Mouse (Mus musculus) hindbrain, embryonic 16.5 days (tissue): ENCODE results near the gene Mical1. TPM values are rescaled to one million over a fixed set of nuclear protein-coding genes. Genes with fewer than 3 reads are reported as not detected.

Source experiments
- ATAC-seq: fragments of 200-750 bp; cut with Nextera tagmentation; 2 replicates; pipeline ENCODE4 v1.8.0; 2017; ENCODE audit warnings: moderate TSS enrichment, moderate library complexity
- H3K27ac ChIP-seq: fragments of 300-500 bp; sonication (generic); 2 replicates; pipeline ENCODE4 v1.5.1; 2014; ENCODE audit warnings: low read depth, mild to moderate bottlenecking, control low read depth, low read length, moderate library complexity
- H3K27me3 ChIP-seq: fragments of 300-500 bp; sonication (generic); replicated peaks from 2 replicates; pipeline ENCODE4 v1.6.1; 2014; ENCODE audit warnings: low read length; ENCODE audit not compliant: control insufficient read depth, insufficient read depth
- H3K36me3 ChIP-seq: fragments of 300-500 bp; sonication (generic); 2 replicates; pipeline ENCODE4 v1.6.1; 2014; ENCODE audit warnings: mild to moderate bottlenecking, low read length, moderate library complexity, mixed read lengths; ENCODE audit not compliant: control insufficient read depth, insufficient read depth
- H3K4me1 ChIP-seq: fragments of 300-500 bp; sonication (generic); 2 replicates; pipeline ENCODE4 v1.6.1; 2014; ENCODE audit warnings: low read depth, low read length; ENCODE audit not compliant: control insufficient read depth, insufficient read depth
- H3K4me2 ChIP-seq: fragments of 300-500 bp; sonication (generic); 2 replicates; pipeline ENCODE4 v1.6.1; 2014; ENCODE audit warnings: mild to moderate bottlenecking, low read length, control low read depth, moderate library complexity
- H3K4me3 ChIP-seq: fragments of 300-500 bp; sonication (generic); 2 replicates; pipeline ENCODE4 v1.5.1; 2014; ENCODE audit warnings: mild to moderate bottlenecking, low read length, control low read depth, moderate library complexity
- H3K9ac ChIP-seq: fragments of 300-500 bp; sonication (generic); 2 replicates; pipeline ENCODE4 v1.6.1; 2014; ENCODE audit warnings: low read depth, mild to moderate bottlenecking, control low read depth, low read length, moderate library complexity
- H3K9me3 ChIP-seq: fragments of 300-500 bp; sonication (generic); 2 replicates; pipeline ENCODE4 v1.6.1; 2014; ENCODE audit warnings: mild to moderate bottlenecking, low read length, moderate library complexity; ENCODE audit not compliant: control insufficient read depth
- WGBS: fragments of 180-500 bp; shearing (Covaris S2); extraction: QIAGEN DNeasy Blood & Tissue Kit; methylation state at CpG from one replicate; pipeline ENCODE4 v1.1.7; 2014; 5-methylcytosine and 5-hydroxymethylcytosine counted together
- polyA plus RNA-seq: library from polyadenylated mRNA; unstranded; fragments of >200 nt; fragmentation: Nextera tagmentation; extraction: Ambion mirVana; gene quantifications from 2 replicates; pipeline ENCODE4 v1.2.1, GENCODE M21; 2015

Mical1 gene
- polyA plus RNA-seq, 1 experiment from 2014 or later, result 25.9 TPM

GRCm38 (mm10) chr10:41525696-41526095 lies 49.6 kb downstream of the Mical1 start:
- WGBS, result 91% methylated on average over 1 of the region's 1 CpGs

GRCm38 (mm10) chr10:41529972-41530371 lies 53.9 kb downstream of the Mical1 start:
- 96% methylated on average over 5 of the region's 5 CpGs for WGBS
- Histone ChIP-seq H3K27me3 (no peaks in the 10 kb centered on the region), H3K36me3 (peaks cover 20% of the 10 kb centered on the region), H3K27ac (no peak overlapping the region), H3K9me3 (no peaks in the 10 kb centered on the region), H3K9ac (no peak overlapping the region), H3K4me3 (no peak overlapping the region), H3K4me1 (no peaks in the 10 kb centered on the region), H3K4me2 (no peak overlapping the region)
- ATAC-seq, result no peak

More at GRCm38 (mm10) chr10:41525696-41526095, 49.6 kb downstream of the Mical1 start:
- ATAC-seq, result no peak
- Histone ChIP-seq H3K4me2 (no peak overlapping the region), H3K27ac (no peak overlapping the region), H3K9ac (no peak overlapping the region), H3K9me3 (no peaks in the 10 kb centered on the region), H3K4me3 (no peak overlapping the region), H3K27me3 (no peaks in the 10 kb centered on the region), H3K36me3 (peaks cover 12% of the 10 kb centered on the region), H3K4me1 (peaks cover 9% of the 10 kb centered on the region)

- Histone ChIP-seq H3K9ac (no peak overlapping the region), H3K4me1 (no peaks in the 10 kb centered on the region), H3K36me3 (peaks cover 12% of the 10 kb centered on the region), H3K27me3 (no peaks in the 10 kb centered on the region), H3K4me2 (no peak overlapping the region), H3K4me3 (no peak overlapping the region), H3K27ac (no peak overlapping the region), H3K9me3 (no peaks in the 10 kb centered on the region)
- 88% methylated on average over 2 of the region's 2 CpGs for WGBS
- no peak for ATAC-seq
Observed at GRCm38 (mm10) chr10:41535991-41536390, 59.9 kb downstream of the Mical1 start.

Other genes with a start within 250 kb of the Mical1 start
- gene Fig4, start 173.1 kb upstream of the Mical1 start, polyA plus RNA-seq, result 31.2 and 32.1 TPM in 2 replicates
- gene Ak9, start 172.3 kb upstream of the Mical1 start, polyA plus RNA-seq, result 0.24 TPM in 2 replicates
- 16.9 and 18.2 TPM in 2 replicates for gene Zbtb24, start 25.9 kb upstream of the Mical1 start, polyA plus RNA-seq
- 46.5 and 52.9 TPM in 2 replicates for gene Smpd2, start 14.1 kb downstream of the Mical1 start, polyA plus RNA-seq
- 4.5 and 5.3 TPM in 2 replicates for gene Ppil6, start 14.1 kb downstream of the Mical1 start, polyA plus RNA-seq
- 57.2 and 62.9 TPM in 2 replicates for gene Cd164, start 43.1 kb downstream of the Mical1 start, polyA plus RNA-seq
- gene Ccdc162, start 240.3 kb downstream of the Mical1 start, polyA plus RNA-seq, result 1.4 and 1.9 TPM in 2 replicates